Mouse (Mus musculus): ENCODE results near the gene Gnl1. TPM values are rescaled to one million over a fixed set of nuclear protein-coding genes. Genes with fewer than 3 reads are reported as not detected.
"Not testable (repeated sequence)": the region's sequence is repeated elsewhere in the genome, so short reads cannot be mapped to it uniquely, and the experiment has no call there.

The Gnl1 gene
- total RNA-seq, 1 experiment from 2014 or later, result 23.0 TPM

DNA sequence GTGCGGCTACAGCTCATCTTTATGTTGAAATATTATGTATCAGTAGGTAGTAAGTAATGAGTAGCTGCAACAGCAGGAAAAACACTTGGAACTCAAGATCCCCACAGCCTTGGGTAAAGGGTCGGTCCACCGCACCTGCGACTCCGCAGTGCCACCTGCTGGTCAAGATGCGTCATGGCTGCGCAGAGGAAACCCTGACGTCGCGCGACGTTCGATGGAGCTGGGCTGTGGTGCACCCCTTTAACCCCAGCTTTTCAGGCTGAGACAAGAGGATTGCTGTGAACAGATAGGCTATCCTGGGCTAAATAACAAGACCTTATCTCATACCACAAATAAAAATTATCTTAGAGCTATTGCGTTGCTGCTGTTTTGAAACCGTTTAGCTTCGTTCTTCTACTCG, 14.0 kb downstream of the Gnl1 start:
- peak; percentile 49 for ATAC-seq (replicated peaks; ENCODE audit: low read depth, poor library complexity, severe bottlenecking)

DNA sequence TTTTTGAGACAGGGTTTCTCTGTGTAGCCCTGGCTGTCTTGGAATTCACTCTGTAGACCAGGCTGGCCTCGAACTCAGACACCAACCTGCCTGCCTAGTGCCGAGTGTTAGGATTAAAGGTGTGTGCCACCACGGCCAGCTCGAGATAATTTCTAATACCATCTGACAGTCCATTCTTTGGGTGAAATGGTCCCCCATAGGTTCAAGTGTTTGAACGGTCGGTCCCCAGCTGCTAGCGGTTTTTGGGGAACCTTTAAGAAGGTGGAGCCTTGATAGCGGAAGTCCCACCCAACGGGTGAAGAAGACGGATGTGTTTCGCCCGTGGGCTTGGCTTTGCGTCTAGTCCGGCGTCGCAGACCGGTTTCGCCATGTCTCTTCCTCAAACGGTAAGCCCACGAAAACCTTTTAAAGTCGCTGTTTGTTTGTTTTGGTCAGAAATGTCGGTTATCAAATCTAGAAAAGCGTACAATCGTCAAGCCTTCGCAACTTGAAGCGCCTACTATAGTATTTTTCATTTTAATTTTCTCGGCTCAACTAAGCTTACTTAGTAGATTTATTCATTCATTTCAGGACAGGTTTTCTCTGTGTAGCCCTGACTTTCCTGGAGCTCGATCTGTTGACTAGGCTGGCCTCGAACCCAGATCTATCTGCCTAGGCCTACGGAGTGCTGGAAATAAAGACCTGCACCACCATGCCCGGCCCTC, 14.7 kb downstream of the Gnl1 start:
- ATAC-seq (replicated peaks; ENCODE audit: low read depth, poor library complexity, severe bottlenecking), result peak; percentile 45

DNA sequence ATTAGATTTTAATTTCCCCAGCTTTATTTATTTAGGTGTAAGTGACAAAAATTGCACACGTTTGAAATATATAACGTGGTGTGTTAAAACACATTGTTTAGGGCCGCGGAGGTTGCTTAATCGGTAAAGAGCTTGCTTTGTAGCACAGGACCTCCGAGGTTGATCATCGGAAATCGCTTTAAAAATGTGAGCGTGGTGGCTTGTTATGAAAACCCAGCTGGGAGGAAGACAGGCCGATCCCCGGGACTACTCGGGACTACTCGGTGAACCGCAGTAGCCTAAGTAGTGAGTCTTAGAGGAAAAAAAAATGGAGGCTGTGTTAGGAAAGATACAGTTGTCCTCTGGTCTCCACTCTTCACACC, 15.2 kb downstream of the Gnl1 start:
- no peak for ATAC-seq (replicated peaks; ENCODE audit: low read depth, poor library complexity, severe bottlenecking)

DNA sequence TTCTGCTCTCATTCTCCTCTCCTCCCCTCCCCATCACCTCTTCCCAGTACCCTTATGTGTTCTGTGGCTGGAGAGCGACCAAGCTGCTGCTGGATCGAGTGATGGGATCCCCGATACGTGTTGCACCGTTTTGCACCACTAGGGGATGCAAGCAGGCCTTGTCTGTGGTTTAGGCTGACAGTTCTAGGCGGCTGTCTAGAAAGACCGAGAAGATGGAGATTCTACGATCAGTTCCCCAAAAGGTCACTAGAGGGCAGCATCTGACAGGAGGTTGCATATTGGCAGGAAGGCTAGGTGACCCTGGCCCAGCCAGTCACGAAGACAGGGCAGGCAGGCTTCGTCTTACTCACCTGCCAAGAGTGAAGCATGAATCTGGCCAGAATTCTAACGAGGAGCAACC, 17.3 kb downstream of the Gnl1 start:
- ATAC-seq (replicated peaks; ENCODE audit: low read depth, poor library complexity, severe bottlenecking), result peak; percentile 53

DNA sequence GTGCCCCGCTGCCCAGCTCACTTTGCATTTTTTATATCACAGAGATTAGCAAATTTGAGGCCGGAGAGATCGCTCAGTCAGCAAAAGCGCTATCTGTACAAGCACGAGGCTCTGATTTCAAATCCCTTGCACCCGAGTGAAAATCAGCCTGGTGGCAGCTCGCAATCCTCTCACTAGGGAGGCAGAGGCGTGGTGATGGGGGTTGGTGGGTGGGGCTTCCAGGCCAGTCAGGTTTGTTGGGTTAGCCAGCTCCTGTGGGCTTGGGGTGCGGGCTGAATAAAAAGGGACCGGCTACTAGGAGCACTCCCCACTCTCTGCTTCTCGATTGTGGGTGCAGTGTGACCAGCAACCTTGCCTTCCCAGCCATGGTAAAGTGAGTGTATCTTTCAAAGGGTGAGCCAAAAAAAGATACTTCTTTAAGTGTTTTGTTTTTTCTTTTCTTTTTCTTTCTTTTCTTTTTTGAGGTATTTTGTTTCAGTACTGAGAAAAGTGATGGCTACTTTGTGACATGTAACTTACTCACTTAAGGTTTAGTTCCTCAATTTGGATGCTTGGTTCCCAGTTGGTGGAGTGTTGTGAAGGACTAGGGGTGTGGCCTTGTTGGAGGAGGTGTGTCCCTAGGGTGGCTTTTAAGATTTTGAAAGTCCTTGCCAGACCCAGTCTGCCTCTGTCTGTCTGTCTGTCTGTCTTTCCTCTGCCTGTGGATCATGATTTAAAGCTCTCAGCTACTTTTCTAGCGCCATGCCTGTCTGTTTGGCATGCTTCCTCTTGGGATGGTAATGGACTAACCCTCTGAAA, 18.3 kb downstream of the Gnl1 start:
- peak; percentile 42 for ATAC-seq (replicated peaks; ENCODE audit: low read depth, poor library complexity, severe bottlenecking)

DNA sequence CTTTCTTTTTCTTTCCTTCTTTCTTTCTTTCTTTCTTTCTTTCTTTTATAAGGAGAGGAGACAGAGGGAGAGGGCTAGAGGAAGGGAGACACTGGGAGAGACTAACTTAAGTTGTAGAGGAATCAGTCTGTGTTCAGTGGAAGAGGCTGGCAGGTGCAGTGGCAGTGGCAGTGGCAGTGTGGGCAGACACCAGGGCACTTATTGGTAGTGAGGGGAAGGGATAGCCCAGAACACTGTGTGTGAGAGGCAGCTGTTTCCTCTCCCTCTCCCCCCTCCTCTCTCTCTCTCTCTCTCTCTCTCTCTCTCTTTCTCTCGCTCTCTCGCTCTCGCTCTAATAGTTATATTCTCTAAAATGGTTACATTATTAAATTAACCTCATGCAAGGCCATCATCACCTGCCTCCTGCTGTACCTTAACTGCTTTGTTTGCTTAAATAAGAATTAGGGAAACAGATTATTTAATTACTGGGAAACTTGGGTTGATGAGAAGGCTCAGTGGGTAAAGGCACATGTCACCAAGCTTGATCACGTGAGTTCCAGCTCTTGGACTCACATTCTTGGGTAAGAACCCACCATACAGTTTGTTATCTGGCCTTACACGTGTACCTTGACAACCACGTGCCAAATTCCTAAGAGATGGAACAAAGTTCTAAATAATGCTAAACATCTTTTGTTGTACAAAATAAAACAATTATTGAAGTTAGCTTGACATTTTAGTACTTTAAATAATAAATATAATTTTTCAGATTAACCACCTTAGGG, 19.1 kb downstream of the Gnl1 start:
- no peak for ATAC-seq (replicated peaks; ENCODE audit: low read depth, poor library complexity, severe bottlenecking)

DNA sequence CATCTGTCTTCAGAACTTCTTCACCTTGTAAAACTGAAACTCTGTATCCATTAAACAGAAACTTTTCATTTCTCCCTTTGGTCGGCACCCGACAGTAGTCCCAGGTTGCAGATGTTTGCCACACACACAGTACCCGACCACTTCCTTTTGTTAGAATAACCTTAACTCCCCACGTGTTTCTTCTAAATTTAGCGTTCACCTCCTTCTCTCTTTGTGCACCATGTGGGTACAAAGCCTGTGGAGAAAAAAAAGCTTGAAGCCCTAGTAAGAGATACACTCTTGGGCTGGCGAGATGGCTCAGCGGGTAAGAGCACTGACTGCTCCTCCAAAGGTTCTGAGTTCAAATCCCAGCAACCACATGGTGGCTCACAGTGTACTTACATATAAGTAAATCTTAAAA, 19.7 kb downstream of the Gnl1 start:
- peak; percentile 13 for ATAC-seq (replicated peaks; ENCODE audit: low read depth, poor library complexity, severe bottlenecking)

DNA sequence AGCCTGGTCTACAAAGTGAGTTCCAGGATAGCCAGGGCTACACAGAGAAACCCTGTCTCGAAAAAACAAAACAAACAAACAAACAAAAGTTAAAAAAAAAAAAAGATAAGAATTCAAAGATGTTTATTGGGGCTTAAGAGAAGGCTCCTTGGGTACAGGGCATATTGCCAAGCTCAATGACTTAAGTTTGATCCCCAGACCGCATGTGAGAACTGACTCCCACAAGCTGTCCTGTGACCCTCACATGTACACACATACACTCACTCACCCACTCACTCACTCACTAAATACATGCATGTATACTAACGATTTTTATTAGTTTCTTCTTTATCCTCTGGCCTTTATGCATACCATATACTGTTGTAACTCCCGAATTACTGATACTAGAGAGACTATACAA, 20.7 kb downstream of the Gnl1 start:
- no peak for ATAC-seq (replicated peaks; ENCODE audit: low read depth, poor library complexity, severe bottlenecking)

DNA sequence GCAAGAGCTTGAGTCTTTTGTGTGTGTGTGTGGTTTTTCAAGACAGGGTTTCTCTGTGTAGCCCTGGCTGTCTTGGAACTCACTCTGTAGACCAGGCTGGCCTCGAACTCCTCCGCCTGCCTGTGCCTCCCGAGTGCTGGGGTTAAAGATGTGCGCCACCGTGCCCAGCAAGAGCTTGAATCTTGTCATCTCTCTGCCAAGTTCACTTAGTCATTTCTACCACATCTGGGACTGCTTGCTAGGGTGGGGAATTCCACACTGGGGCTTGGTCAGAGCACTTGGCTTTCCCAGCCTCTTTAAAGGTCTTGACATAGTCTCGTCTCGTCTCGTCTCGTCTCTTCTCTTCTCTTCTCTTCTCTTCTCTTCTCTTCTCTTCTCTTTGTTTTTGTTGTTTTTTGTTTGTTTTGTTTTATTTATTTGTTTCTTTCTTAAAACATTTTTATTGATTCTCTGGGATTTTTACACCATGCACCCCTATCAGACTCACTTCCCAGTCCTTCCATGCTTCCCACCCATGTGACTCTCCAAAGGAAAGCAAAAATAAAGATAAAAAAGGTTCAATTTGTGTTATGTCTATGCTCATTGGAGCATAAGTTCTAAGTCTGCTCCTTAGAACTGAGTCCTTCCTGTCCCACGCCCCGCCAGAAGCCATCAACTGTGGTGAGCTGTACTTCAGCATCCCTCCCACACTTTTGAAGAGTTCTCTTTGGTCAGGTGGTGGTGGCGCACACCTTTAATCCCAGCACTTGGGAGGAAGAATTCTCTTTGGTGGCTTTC, 21.7 kb downstream of the Gnl1 start:
- no peak for ATAC-seq (replicated peaks; ENCODE audit: low read depth, poor library complexity, severe bottlenecking)

DNA sequence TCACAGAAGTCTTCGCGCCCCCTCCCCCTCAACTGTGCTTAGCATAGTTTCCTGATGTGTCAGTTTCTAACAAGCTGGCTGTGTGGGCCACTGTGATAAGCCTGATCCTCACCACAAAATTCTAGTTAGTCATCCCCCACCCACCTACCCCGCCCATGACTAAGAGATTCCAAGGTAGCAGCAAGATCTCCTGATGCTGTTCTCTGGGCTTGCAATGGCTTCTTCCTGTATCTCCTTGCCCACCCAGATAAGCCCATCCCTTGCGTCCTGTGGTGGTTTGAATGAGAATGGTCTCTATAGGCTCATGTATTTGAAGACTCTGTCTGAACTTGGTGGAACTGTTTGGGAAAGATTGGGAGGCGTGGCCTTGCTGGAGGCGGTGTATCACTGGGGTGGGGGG, 22.3 kb downstream of the Gnl1 start:
- peak; percentile 54 for ATAC-seq (replicated peaks; ENCODE audit: low read depth, poor library complexity, severe bottlenecking)

DNA sequence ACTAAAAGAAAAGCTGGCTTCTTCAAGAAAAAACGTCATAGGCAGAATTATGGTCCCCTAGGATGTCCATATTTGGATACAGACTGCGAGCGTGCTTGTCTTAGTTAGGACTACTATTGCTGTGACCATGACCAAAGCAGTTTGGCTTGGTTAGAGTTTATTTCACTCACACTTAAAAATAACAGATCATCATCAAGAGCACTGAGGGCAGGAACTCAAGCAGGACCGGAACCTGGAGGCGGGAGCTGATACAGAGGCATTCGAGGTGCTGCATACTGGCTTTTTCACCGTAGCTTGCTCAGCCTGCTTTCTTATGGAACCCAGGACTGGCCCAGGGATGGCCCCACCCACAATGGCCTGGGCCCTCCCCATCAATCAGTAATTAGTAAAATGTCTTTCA, 23.7 kb downstream of the Gnl1 start:
- no peak for ATAC-seq (replicated peaks; ENCODE audit: low read depth, poor library complexity, severe bottlenecking)

DNA sequence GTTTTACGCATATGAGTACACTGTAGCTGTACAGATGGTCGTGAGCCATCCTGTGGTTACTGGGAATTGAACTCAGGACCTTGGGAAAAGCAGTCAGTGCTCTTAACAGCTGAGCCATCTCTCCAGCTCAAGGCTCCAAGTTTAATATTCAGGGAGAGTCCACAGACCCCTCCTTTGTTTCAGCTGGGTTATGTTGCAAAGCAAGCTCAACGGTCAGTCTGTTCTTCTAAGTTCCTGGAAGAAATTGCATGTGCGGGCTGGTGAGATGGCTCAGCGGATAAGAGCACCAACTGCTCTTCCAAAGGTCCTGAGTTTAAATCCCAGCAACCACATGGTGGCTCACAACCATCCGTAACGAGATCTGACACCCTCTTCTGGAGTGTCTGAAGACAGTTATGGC, 24.8 kb downstream of the Gnl1 start:
- ATAC-seq (replicated peaks; ENCODE audit: low read depth, poor library complexity, severe bottlenecking), result not testable (repeated sequence)

DNA sequence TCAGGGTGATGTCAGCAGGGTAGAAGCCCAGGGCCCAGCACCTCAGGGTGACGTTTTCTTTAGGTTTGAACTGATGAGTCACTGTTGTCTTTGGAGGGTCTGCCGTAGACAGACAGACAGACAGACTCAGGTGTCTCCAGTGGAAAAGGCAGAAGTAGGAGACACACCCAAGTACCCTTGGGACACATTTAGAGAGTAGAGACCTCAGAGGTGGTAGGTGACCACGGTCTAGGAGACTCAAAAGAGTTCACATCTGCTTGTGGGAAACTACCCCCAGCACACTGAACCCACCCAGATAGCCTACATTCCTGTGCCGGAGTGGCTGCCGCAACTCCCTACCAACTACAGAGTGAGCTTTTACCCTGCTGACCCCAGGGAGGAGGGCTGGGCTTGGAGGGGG, 35.3 kb downstream of the Gnl1 start:
- no peak for ATAC-seq (replicated peaks; ENCODE audit: low read depth, poor library complexity, severe bottlenecking)

DNA sequence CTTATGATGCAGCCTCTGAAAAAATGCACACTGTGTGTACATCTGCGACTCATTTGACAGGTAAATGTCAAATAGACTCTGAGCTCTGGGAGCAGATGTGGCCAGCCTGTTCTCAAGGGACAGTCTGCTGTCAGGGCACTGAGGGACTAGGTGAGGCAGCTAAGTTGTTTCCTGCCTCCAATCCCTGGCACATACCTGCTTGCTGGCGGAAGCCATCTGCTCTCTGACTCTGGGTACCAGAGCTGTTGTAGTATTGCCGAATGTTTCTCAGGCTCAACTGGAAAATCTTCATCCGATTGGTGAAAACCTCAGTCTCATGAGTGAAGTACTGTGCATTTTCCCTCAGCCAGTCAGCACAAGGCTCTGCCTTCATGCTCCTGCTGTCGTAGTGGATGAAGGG, 37.4 kb downstream of the Gnl1 start:
- no peak for ATAC-seq (replicated peaks; ENCODE audit: low read depth, poor library complexity, severe bottlenecking)

DNA sequence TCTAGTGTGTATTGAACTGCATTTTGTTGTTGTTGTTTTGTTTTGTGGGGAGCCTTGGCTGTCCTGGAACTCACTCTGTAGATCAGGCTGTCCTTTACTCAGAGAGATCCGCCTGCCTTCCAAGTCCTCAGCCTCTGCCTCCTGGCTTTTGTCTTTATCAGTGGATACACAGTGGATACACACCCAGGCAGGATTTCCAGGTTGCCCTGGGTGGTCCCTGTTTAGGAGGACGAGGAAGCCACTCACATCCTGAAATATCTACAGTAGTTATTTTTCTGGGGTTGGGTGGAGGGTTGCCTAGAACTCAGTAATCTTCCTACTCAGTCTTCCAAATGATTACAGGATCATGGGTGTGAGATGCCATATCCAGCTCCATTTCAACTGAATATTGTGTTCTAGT, 39.3 kb downstream of the Gnl1 start:
- ATAC-seq (replicated peaks; ENCODE audit: low read depth, poor library complexity, severe bottlenecking), result no peak

DNA sequence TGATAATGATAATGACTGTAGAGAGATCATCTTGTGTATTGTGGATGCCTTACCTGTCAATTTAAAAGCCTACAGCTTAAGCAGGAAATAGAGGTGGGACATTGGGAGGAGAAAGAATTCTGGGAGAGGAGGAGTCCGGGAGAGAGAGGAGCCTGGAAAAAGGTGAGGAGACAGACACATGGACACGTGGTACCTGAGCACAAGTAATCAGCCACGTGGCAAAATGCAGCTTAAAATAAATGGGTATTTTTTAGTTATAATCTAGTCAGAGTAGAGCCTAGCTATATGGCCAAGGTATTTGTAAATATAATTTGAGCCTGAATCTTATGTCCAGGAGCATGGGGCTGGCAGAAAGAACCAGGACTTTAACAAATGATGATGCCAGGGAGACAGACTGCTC, 39.9 kb downstream of the Gnl1 start:
- ATAC-seq (replicated peaks; ENCODE audit: low read depth, poor library complexity, severe bottlenecking), result no peak

DNA sequence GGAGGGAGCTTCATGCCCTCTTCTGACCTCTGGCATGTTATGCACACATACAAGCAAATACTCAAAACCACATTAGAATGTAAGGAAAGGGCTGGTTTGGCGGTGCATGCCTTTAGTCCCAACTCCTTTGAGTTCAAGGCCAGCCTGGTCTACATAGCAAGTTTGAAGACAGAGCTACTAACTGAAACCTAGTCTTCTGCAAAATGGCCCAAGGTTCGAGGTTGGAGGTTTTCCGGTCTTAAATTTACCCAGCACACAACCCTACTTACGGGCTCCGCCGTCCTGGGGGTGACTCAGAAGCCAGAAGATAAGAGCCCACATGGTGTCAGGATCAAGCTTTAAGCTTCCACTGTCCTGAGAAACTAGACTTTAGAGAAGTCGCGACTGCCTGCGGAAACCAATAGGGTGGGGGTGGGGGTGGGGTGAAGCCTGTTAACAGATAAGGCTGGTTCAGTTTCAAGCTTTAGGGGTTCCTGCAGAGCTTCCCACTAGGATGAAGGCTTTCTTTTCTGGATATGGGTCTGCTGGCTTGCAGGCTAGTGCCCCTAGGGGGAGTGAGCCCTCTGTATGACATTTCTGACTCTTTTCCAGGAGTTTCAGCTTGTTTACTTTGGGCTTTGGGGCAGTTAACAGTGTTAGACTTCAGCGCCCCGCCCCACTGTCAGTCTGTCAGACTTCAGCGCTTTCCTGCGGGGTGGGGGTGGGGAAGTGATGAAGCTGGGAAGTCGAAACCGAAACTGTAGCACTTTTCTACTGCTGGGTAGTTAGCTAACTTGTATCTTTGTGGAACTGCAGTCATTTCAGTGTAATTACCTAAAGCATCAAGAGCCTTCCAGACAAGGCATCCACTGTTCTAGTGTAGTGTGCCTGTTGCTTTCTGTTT, 40.8 kb downstream of the Gnl1 start, which contains the start of gene H2-T24:
Gene H2-T24 (minus strand): TSS at position 370 of the 883 bp plus-strand sequence.
- ATAC-seq (replicated peaks; ENCODE audit: low read depth, poor library complexity, severe bottlenecking), result peak; percentile 81

DNA sequence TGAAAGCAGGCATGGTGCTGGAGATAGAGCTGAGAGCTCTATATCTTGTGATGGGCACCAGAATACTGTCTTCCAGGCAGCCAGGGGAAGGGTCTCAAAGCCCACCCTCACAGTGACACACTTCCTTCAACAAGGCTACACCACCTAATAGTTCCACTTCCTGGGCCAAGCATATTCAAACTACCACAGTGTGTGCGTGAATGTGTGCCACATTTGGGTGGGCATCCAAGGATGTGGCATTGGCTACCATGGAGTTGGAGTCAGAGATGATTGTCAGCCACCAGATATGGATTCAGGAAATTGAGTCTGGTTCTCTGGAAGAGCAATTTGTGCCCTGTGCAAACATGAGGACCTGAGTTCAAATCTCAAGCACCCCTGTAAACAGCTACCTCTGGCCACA, 41.7 kb downstream of the Gnl1 start:
- no peak for ATAC-seq (replicated peaks; ENCODE audit: low read depth, poor library complexity, severe bottlenecking)

DNA sequence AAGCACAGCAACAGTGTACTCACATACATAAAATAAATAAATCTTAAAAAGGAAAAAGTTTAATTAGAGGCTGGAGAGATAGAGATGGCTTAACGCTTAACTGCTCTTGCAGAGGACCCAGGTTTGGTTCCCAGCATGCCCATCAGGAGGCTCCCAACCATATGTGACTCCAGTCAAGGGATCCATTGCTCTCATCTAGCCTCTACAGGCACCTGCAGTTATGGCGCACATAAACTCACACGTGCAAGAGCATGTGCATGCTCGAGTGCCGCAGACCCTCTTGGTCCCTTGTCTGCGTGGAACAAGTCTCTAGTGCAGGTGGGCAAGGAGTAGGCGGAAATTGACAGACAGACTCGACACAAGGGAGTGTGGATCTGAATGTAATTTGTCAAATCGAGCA, 42.4 kb downstream of the Gnl1 start:
- ATAC-seq (replicated peaks; ENCODE audit: low read depth, poor library complexity, severe bottlenecking), result no peak

Data from common myeloid progenitor, adult 5-6 weeks (primary cell).